Mouse (Mus musculus): ENCODE data around the gene Mrgprh.

- TF ChIP-seq CTCF (IDR thresholded peaks at IDR 0.05; ENCODE audit: extremely low read depth, insufficient read depth, low read length) (no peak), POLR2A (IDR thresholded peaks at IDR 0.05; ENCODE audit: extremely low read depth, insufficient read depth, low read length) (no peak)
Observed at GRCm38 (mm10) chr17:12846474-12846873, 29.4 kb upstream of the Mrgprh start.
